Mouse (Mus musculus) liver (tissue): ENCODE measurements around the gene Cspg4.
A peak's percentile ranks its signal among the peaks of the same experiment; 100 is the strongest.

ENCODE experiments used
- DNase-seq: peaks from one replicate; pipeline ENCODE4 v3.0.0-alpha.2; 2020; ENCODE audit warnings: mixed read lengths

Gene Cspg4

DNA sequence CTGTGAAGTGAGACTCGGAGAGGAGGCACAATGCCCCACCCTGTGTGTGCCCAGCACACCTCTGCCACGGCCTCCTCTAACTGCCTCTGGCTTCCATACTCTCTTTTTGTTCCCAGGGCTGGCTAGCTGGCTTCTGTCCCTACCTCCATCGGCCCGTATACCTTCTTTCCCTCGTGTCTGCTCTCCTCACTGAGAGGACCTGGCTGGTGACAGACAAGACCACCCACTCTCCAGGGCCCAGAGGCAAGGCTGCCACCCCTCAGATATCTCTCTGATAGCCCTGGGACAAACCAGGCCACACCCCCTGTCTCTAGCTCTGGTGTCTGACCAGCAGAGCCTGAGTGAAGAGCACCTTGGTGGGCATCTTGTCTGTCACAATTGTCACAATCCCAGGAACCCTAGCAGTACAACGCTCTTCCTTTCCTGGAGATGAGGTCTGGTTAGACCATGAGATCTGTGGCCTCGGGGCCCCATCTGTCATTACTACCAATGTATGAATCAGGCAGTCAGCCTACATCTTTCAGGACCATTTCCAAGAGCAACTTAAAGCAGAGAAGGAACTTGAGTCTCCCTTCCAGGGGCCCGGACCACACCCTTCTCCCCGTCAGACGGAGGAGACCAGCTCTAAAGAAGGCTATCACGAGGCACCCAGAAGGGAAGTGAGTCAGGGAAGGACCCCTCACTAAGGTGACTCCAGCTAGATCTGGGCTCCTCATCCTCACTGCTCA lies 1.0 kb downstream of the Cspg4 start:
- DNase-seq = no peak

DNA sequence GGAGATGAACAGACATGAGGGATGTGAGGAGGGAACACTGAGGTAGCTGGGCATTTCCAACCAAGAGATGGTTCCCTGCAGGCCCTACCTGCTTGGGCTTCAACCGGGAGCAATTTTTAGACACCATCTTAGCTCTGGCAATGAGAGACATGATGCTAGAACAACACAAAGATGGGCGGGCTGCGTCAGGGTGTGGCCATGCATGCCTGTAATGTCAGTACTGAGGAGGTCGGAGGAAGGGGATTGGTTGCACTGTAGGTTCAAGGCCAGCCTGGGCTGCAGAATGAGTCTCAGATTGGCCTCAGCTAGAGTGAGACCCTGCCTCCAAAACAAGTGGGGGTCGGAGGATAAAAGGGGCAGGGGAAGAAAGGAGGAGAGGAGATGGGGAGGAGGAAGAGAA lies 1.6 kb downstream of the Cspg4 start:
- no peak for DNase-seq

DNA sequence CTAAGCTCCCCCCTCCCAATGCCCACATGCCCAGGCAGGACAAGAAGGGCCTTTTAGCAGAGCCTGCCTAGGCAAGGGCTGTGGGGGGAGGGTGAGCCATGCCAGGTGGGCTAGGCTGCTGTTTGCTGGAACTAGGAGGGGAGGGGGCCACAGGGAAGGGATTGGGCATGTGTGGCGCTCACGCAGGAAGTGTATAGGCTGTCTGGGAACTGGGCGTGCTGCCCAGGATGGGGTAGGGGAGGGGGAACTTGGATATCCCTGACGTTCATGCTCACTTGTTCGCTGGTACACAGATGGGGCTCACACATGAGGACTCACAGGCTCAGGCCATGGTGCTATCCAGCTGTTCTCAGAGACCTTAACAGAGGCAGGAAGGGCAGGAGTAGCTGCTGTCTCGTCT lies 3.5 kb downstream of the Cspg4 start:
- peak; percentile 48 for DNase-seq

DNA sequence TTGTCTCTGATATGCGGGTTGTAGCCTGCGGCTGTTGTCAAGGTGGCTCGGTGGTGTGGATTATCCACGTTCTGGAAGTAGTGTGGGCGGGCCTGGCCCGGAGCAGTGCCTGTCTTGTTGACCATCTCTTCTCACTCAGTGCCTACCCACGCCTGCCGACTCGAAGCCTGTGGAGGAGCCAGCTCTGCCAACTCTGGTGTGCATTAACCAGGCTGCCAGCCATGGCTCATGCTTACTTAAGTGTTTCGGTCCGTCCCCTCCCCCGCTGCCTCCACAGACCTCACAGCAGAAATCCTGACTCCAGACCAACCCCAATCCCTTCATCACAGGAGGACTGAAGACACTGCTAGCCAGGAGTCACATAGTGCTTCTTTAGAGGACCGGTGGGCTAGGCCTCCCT lies 4.7 kb downstream of the Cspg4 start:
- DNase-seq = no peak

DNA sequence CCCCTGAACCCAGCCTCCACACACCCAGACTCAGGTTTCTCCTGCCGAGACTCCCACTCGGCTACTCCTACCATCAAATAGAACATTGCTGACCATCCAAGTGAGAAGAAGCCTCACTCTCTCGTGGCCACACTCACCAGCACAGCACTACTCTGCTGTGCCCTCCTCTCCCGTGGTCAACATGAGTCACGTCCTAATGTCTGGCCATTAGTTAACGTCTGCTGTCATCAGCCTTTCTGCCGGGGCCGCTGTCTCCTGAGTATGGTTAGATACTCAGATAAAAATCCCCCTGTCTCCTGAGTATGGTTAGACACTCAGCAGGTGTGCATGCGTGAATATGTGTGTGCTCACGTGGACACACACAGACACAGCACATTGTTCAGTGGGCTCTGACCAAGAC lies 5.9 kb downstream of the Cspg4 start:
- no peak for DNase-seq

DNA sequence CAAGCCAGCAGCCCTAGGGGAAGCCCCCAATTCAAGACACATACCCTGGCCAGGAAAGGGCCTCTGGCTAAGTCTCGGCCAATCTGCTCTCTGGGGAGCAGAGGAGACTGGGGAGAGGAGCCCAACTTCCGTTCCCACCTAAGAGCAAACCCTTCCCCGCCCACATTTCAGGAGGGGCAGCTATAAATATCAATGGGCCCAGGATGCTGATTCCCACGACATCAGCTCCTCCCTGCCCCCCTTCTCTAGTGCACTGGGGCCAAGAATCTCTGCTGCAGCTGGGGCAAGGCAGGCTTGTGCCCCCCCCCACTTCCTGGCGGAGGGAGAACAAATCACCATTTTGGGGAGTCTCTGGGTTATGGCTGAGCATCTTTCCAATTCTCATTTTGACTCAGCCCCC lies 6.4 kb downstream of the Cspg4 start:
- DNase-seq = no peak

DNA sequence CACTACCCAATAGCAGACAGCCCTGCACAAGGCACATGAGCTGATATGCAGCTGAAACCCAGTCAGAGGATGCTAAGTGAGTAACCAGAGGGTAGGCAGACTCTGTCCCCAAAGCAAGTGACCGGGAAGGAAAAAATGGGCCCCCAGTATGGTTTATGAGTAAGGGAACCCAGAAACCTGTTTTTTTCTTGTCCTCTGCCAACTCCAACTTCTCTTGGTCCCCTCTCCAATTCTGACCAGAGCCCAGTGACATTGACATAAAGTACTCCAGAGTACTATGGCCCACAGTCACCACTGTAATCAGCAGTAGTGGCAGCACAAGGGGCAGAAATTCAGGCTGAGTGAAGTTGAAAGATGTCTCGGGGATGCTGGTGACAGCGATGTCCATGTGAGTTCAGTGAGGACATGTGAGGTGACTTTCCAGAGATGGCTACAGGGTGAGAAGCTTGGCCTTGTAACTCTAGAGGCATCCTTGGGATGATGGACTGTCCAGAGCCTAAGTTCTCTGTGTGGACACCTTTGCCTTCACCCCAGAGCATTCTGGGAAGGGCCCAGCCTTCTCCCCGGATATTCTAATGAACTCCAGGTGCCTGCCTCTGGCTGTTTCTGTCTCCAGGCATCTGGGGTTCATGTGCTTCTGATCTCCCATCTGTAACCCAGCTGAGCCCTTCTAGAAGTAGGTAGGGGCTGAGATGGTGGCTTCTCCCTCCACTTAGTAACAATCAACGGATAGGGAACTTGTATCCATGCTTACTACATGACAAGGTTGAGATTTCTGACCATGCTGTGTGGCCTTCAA lies 7.5 kb downstream of the Cspg4 start:
- no peak for DNase-seq

DNA sequence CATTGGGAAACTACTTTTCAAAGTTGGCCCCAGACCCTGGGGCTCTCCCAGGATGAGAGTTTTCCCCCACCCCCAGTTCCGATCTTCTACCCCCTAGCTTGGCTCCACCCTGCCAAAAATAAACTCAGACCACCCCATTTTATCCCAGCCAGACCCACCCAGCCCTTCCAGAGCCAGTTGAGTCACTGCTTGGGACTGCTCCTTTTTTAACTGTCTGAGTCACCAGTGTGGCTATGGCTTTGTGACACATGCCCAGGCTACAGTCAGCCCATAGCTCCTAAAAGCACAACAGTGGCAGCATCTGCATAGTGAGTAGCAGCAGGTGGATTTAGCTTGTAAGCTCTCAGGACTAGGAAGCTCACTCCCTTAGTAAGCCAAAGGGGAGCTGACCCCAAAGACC lies 8.3 kb downstream of the Cspg4 start:
- no peak for DNase-seq

DNA sequence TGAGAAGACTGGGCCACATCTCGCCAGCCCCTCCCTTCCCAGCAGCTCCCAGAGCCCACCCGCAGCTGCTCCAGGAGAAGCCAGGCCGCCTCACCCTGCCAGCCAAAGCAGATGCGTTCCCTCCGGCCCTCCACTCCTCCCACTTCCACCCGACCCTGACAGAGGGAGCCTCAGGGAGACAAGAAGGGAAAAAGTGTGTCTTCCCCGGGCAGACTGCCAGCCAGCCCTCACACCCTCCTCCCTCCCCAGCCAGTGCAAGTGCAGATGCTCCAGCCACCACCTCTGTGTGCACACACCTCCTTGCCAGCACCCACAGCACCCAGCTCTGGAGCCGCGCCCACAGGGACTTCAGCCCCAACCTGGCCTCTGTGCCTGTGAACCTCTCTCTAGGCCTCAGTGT lies 12.0 kb downstream of the Cspg4 start:
- DNase-seq = peak; percentile 37

DNA sequence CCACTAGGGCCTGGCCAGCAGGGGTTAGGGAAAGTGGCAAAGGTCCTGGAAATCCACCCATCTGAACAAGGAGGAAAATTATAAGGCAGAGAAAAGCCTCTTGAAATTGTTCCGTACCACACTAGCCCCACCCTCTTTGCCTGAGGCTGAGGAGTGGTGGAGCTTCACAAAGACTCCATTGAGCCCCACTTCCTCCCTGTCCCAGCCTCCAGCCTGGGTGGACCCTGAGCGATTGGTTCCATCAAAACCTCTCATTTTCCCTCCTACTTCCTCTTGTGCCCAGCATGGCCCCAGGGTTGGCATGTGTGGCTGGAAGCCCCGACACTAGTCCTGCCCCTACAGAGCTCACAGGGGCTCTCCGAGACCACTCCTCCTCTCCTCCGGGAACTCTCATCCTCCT lies 12.5 kb downstream of the Cspg4 start:
- no peak for DNase-seq

DNA sequence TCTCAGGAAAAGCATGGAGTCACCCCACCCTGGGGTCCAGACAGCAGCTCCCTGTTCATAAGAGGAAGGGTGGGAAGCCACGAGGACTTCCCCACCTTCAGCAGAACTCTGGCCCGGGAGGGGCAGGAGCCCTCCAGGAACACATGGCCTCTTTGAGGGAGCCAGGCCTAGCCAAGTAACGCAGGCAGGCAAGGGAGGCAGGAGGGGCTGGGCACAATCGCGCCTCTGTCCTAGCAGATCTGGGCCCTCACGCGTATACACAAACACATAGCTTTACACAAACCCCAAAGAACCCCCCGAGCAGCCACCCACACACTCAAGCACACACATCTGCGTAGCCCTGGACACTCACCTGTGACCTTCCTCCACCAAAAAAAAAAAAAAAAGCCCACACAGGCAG lies 16.0 kb downstream of the Cspg4 start:
- DNase-seq = no peak

DNA sequence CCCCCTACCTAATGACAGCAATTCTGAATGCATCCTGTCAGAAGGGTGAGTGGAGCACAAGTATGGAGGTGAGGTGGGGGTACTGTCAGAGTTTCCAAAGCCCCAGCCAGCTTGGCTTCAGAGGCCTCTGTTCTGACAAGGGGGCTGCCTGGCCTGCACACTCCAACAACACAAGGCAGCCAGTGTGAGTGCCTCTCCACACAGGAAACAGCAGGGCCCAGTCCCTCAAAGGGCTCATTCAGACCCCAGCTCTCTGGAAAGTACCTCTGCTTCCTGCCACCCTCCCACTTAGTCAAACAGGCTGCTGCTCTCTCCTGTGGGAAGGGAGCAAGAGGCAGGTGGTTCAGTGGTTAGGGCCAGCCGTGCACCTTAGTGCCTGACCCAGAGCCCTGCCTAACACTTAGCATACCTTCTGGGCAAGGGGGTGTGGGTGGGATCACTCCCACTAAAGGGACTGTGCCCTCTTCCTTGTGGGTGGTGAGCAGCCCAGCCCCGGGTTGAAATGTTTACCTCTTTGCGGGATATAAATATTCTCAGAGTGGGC lies 16.8 kb downstream of the Cspg4 start:
- no peak for DNase-seq

DNA sequence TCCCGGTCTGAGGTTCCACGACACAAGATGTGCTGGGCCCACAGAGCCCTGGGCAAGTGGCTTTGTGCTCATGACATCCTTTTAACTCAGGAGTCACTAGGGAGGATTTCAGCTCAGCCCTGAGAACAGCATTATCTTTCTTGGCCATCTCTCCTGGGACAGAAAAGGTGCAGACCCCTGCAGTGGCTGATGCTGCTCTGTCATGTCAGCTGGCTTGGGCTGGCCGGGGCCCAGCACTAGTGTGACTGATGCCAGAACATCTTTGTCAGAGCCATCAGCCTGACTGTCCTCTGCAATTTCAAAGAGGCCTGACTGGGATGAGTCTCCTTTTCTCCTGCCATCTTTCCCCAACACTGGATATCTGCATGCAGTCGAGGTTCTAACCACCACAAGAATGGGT lies 17.4 kb downstream of the Cspg4 start:
- DNase-seq = no peak

DNA sequence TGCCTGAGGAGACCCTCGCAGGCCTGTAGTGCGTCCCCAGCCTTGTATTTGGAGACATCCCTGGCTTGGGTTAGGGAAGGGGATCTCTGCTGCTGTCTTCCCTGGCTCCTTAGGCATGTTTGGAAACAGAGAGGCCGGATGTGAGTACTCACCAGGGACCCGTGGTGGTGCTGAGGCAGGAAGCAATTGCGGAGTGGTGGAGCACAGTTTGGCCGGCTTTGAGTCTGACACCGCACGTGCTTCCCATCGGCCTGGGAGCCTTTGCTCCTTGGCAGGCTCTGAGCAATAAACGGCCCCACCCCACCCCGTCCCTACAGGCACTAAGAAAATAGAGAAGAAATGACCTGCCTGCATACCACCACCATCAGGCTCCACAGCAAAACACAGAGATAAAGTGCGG lies 18.0 kb downstream of the Cspg4 start:
- no peak for DNase-seq

DNA sequence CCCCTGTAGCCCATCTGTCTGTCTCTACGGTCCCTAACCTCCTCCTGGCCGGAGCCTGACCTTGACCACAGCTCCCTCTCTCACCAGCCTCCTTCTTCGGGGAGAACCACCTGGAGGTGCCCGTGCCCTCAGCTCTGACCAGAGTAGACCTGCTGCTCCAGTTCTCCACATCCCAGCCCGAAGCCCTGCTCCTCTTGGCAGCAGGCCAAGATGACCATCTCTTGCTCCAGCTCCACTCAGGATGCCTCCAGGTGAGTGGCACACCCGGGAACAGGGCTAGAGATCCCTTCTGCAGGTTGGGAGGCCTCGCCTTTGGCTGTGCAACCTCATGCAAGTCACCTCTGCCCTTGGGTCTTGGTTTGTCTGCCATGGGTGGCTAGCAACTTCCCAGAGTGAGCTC lies 18.6 kb downstream of the Cspg4 start:
- DNase-seq = no peak

DNA sequence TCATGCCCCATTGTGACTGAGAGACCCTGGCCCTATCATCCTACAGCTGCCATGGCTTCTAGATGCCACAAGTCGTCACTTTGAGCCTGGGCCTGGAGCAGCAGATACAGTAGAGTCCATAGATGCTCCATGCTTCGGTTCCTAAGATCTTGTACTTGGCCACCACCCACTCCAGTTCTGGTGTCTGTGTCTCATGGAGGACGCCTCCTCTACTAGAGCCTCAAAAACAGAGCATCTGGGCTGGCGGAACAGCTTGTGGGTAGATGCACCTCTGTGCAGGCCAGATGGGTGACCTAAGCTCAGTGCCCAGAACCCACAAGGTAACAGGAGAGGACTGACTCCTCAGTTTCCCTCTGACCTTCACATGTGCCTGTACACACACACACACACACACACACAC lies 19.5 kb downstream of the Cspg4 start:
- no peak for DNase-seq

DNA sequence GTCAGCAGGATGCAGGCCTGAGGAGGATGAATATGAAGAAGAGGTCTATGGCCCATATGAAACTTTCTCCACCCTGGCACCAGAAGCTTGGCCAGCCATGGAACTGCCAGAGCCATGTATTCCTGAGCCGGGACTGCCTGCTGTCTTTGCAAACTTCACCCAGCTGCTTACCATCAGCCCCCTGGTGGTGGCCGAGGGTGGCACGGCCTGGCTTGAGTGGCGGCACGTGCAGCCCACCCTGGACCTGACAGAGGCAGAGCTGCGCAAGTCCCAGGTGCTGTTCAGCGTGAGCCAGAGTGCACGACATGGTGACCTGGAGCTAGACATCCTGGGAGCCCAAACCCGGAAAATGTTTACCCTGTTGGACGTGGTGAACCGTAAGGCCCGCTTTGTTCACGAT lies 21.3 kb downstream of the Cspg4 start:
- DNase-seq = peak; percentile 34

DNA sequence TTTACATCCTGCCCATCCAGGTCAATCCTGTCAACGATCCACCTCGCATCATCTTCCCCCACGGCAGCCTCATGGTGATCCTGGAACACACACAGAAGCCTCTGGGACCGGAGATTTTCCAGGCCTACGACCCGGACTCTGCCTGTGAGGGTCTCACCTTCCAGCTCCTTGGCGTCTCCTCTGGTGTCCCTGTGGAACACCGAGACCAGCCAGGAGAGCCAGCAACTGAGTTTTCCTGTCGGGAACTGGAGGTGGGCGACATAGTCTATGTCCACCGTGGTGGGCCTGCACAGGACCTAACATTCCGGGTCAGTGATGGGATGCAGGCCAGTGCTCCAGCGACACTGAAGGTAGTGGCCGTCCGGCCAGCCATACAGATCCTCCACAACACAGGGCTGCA lies 21.8 kb downstream of the Cspg4 start:
- DNase-seq = no peak

DNA sequence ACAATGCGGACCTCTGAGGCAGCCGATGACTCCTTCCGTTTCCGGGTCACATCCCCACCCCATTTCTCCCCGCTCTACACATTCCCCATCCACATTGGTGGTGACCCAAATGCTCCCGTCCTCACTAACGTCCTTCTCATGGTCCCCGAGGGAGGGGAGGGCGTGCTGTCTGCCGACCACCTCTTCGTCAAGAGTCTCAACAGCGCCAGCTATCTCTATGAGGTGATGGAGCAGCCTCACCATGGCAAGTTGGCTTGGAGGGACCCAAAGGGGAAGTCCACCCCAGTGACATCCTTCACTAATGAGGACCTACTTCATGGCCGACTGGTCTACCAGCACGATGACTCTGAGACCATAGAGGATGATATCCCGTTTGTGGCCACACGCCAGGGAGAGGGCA lies 22.7 kb downstream of the Cspg4 start:
- DNase-seq = no peak

DNA sequence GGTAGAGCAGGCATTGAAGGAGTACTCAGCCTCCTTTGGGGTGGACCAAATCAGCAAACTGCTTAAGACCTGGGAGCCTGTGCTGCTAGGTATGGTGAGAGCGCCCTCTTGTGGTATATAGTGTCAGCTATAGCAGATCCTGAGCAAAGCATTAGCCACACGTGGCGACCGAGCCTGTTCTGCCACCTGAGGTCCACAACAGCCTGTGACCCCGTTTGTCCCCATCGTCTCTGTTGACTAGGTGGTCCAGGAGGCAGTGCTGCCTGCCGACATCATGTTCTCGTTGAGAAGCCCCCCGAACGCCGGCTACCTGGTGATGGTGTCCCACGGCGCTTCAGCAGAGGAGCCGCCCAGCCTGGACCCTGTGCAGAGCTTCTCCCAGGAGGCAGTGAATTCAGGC lies 25.0 kb downstream of the Cspg4 start:
- DNase-seq = peak; percentile 60

DNA sequence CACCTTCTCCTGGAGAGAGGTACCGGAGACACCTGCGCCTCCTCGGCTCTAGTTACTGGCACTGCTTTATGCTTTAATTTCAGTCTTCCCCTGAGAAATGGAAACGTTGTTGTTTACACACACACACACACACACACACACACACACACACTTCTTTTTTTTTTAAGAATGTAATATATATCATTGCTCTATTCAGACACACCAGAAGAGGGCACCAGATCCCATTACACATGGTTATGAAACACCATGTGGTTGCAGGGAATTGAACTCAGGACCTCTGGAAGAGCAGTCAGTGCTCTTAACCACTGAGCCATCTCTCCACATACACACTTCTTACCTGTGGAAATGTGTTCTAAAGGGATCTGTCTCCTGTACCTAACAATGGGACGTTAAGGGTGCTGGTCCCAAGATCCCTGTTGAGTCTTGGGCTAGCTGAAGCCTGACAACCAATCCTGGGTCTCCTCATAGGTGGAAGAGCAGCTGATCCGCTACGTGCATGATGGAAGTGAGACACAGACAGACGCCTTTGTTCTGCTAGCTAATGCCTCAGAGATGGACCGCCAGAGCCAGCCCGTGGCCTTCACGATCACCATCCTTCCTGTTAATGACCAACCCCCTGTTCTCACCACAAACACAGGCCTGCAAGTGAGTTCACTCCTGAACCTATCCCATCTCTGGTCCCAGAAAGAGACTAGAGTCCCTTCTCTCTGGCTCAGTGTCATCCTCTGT lies 25.9 kb downstream of the Cspg4 start:
- no peak for DNase-seq

DNA sequence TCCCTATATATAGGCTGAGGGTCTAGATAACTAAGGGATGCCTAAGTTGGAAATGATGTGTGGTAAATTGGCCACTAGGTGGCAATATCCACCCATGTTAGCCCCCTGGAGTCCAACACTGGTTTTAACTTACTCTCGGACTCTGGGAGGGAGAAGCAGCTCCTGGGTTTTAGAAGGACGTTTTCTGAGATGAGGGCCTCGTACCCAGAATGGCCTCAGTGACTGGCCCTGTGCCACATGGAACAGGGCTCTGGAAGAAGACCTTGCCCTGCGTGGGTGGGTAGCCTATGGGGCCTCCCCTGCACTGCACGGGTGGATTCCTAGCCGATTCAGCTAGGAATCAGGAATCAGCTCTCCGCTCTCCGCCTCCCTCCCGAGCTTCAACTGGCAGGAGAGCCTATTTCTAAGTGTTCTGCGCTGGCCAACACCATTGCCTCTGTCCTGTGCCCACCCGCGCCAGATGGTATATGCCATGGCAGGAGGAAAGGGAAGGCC lies 26.7 kb downstream of the Cspg4 start:
- peak; percentile 46 for DNase-seq

DNA sequence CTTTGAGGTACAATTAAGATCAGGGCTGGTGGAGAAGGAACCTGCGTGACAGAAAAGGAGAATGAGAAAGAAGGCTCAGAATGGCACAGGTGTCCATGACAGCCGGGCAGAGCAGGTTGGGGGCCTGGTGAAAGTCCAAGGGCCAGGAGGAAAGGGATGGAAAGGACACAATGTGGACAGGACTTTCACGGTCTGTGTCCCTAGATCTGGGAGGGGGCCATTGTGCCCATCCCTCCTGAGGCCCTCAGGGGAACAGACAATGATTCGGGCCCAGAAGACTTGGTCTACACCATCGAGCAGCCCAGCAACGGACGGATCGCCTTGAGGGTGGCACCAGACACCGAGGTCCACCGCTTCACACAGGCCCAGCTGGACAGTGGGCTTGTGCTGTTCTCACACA lies 27.3 kb downstream of the Cspg4 start:
- DNase-seq = no peak

DNA sequence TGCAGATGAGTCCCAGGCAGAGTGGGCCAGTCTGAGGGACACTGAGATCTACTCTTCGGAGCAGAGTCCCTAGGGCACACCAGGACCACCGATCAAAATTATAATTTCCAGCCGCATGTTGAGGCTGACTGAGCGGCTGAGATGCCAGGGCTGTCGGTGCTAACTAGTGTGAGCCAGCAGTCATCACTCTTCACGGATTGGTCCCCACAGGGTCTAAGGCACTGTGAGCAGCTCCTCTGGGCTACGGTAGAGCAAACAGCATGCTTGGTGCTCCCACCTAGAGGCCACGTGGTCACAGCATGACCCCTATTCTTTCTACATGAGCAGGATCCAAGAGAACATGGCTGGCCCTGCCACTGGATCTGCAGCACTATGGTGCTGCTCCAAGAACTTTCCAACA lies 28.5 kb downstream of the Cspg4 start:
- no peak for DNase-seq
